Mouse (Mus musculus) forebrain, embryonic 14.5 days (tissue): ENCODE results near the gene Sema6d. TPM values are rescaled to one million over a fixed set of nuclear protein-coding genes. Genes with fewer than 3 reads are reported as not detected.

Source experiments
- ATAC-seq: fragments of 200-750 bp; cut with Nextera tagmentation; 2 replicates; pipeline ENCODE4 v1.8.0; 2017; ENCODE audit warnings: mild to moderate bottlenecking, moderate library complexity
- DNase-seq: peaks from one replicate; pipeline ENCODE4 v3.0.0-alpha.2; 2015; ENCODE audit warnings: low spot score
- H3K27ac ChIP-seq: fragments of 300-500 bp; sonication (generic); 2 replicates; pipeline ENCODE4 v1.5.1; 2014; ENCODE audit warnings: low read depth, mild to moderate bottlenecking, control low read depth, low read length, moderate library complexity
- H3K27me3 ChIP-seq: fragments of 300-500 bp; sonication (generic); replicated peaks from 2 replicates; pipeline ENCODE4 v1.6.1; 2014; ENCODE audit warnings: low read length, control low read depth, mixed read lengths; ENCODE audit not compliant: control insufficient read depth, insufficient read depth
- H3K36me3 ChIP-seq: fragments of 300-500 bp; sonication (generic); 2 replicates; pipeline ENCODE4 v1.6.1; 2014; ENCODE audit warnings: low read length, control low read depth; ENCODE audit not compliant: control insufficient read depth, insufficient read depth
- H3K4me1 ChIP-seq: fragments of 300-500 bp; sonication (generic); 2 replicates; pipeline ENCODE4 v1.6.1; 2014; ENCODE audit warnings: antibody characterized with exemption, low read length, control low read depth; ENCODE audit not compliant: control insufficient read depth, insufficient read depth
- H3K4me2 ChIP-seq: fragments of 300-500 bp; sonication (generic); 2 replicates; pipeline ENCODE4 v1.6.1; 2014; ENCODE audit warnings: mild to moderate bottlenecking, control low read depth, low read length
- H3K4me3 ChIP-seq: fragments of 300-500 bp; sonication (generic); 2 replicates; pipeline ENCODE4 v1.5.1; 2014; ENCODE audit warnings: low read depth, low read length, control low read depth
- H3K9ac ChIP-seq: fragments of 300-500 bp; sonication (generic); 2 replicates; pipeline ENCODE4 v1.6.1; 2014; ENCODE audit warnings: mild to moderate bottlenecking, low read length, control low read depth, moderate library complexity
- H3K9me3 ChIP-seq: fragments of 300-500 bp; sonication (generic); replicated peaks from 2 replicates; pipeline ENCODE4 v1.6.1; 2016; ENCODE audit warnings: low read length, control low read depth, mixed read lengths; ENCODE audit not compliant: control insufficient read depth
- WGBS: fragments of 180-500 bp; shearing (Covaris S2); extraction: QIAGEN DNeasy Blood & Tissue Kit; methylation state at CpG from one replicate; pipeline ENCODE4 v1.1.7; 2014; 5-methylcytosine and 5-hydroxymethylcytosine counted together
- polyA plus RNA-seq: library from polyadenylated mRNA; unstranded; fragments of >200 nt; fragmentation: Nextera tagmentation; extraction: Ambion mirVana; gene quantifications from 2 replicates; pipeline ENCODE4 v1.2.1, GENCODE M21; 2014

Sema6d gene
- polyA plus RNA-seq, 1 experiment from 2014 or later = 15.7 TPM

GRCm38 (mm10) chr2:124101201-124101517 lies 11.4 kb downstream of the Sema6d start:
- no peak overlapping the region for H3K4me2 ChIP-seq
- no peaks in the 10 kb centered on the region for H3K9me3 ChIP-seq
- no peak overlapping the region for H3K9ac ChIP-seq
- H3K36me3 ChIP-seq = no peaks in the 10 kb centered on the region
- DNase-seq (no peak), ATAC-seq (no peak)
- H3K4me3 ChIP-seq = no peak overlapping the region
- H3K27me3 ChIP-seq = no peaks in the 10 kb centered on the region
- H3K27ac ChIP-seq = no peak overlapping the region; the same call in 1 of the 2 replicates
- peaks cover 6% of the 10 kb centered on the region for H3K4me1 ChIP-seq

GRCm38 (mm10) chr2:124101580-124101979 lies 11.8 kb downstream of the Sema6d start:
- Histone ChIP-seq H3K27me3 (no peaks in the 10 kb centered on the region), H3K4me3 (no peak overlapping the region), H3K36me3 (no peaks in the 10 kb centered on the region), H3K4me1 (peaks cover 6% of the 10 kb centered on the region), H3K4me2 (no peak overlapping the region), H3K9me3 (no peaks in the 10 kb centered on the region), H3K27ac (0 out of 2 replicates have a peak overlapping the region, but pooled peaks have one; percentile 15), H3K9ac (no peak overlapping the region)
- peak; percentile 71 for DNase-seq
- WGBS = 12% methylated on average over 5 of the region's 5 CpGs
- ATAC-seq = peak; percentile 40; the same call in 1 of the 2 replicates

DNA sequence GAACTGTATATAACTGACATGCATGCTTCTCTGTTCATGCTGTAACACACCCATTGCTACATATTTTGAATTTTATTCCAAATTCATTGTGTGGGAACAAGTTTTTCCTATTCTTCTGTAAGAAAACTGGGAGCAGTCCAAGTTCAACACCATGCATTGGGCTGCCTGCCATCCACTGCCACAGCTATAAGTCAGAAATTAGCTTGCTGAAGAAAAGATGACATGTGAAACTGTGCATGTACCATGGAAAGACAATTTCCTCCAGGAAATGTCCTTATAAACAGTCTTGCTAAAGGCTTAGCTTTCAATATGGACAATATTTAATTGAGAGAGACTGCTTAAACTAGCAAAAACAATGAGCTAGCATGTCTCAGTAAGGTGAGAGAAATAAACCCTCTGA lies 13.5 kb downstream of the Sema6d start:
- Histone ChIP-seq H3K9me3 (no peaks in the 10 kb centered on the region), H3K36me3 (no peaks in the 10 kb centered on the region), H3K4me2 (no peak overlapping the region), H3K4me1 (peaks cover 6% of the 10 kb centered on the region), H3K27ac (no peak overlapping the region), H3K4me3 (no peak overlapping the region), H3K27me3 (no peaks in the 10 kb centered on the region), H3K9ac (no peak overlapping the region)
- DNase-seq (no peak), ATAC-seq (no peak)

DNA sequence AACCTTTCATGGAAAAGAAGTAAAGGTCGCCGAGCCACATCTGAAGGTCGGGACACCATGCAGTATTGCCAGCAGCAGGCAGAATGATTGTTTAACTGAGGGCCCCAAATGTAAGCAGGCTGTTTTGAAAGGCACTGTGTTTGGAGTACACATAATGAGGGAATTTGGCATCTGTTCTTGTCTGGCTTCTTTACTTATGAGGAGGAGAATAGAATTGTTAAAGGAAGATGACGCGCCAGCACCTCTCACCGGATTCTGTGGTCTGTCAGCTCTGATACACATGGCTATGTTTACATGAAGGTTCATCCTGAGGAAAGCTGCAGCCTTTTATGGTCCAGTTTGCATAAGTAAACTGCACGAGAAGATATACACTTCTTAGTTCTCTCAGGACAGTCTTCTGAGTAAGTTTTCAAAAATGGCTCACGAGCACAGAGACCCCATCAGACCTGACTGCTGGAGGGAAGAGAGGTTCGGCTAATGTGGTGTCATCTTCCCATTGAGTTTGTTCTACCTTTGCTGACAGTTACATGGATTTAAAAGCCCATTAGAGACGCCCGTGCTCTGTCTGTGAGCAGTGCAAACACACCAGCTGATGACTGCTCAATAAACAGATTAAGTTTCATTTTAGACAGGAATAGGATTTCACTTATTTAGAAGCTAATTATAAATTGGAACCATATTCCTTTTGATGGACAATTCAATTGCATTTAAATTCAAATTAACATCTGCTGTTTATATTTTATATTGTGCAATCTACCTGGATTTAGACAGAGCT lies 28.9 kb downstream of the Sema6d start:
- ATAC-seq (peak; percentile 61; the same call in 1 of the 2 replicates), DNase-seq (peak; percentile 56)
- Histone ChIP-seq H3K4me1 (peaks cover 6% of the 10 kb centered on the region), H3K9me3 (no peaks in the 10 kb centered on the region), H3K36me3 (no peaks in the 10 kb centered on the region), H3K27ac (no peak overlapping the region), H3K4me3 (no peak overlapping the region), H3K4me2 (no peak overlapping the region), H3K27me3 (no peaks in the 10 kb centered on the region), H3K9ac (no peak overlapping the region)
- WGBS = 48% methylated on average over 11 of the region's 11 CpGs

- Histone ChIP-seq H3K4me2 (no peak overlapping the region), H3K9ac (no peak overlapping the region), H3K4me1 (peaks cover 6% of the 10 kb centered on the region), H3K9me3 (no peaks in the 10 kb centered on the region), H3K27me3 (no peaks in the 10 kb centered on the region), H3K4me3 (no peak overlapping the region), H3K27ac (no peak overlapping the region), H3K36me3 (no peaks in the 10 kb centered on the region)
- no peak for ATAC-seq
- WGBS = 75% methylated on average over 1 of the region's 1 CpGs
- no peak for DNase-seq
These were observed 30.6 kb downstream of the Sema6d start for GRCm38 (mm10) chr2:124120355-124120754.

DNA sequence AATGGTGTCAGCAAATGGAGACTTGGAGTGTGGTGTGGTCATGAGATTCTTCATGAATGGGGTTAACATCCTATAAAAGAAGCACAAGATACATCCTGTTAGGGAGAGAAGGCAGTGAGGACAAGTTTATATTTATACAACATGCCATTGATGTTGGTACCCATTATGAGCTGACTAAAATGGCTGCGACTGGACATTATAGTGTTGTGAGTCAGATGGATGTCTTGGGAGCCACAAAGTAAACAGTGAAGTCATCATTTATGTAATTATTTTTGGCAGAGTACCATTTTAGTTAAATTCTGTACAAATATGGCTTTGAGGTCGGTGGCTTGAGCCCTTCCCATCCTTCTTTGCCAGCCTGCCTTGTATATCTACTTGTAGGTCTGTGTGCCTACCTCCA lies 31.8 kb downstream of the Sema6d start:
- WGBS = 90% methylated on average over 2 of the region's 2 CpGs

GRCm38 (mm10) chr2:124125504-124125903 lies 35.7 kb downstream of the Sema6d start:
- Histone ChIP-seq H3K9me3 (no peaks in the 10 kb centered on the region), H3K4me2 (no peak overlapping the region), H3K4me3 (no peak overlapping the region), H3K27me3 (no peaks in the 10 kb centered on the region), H3K27ac (no peak overlapping the region), H3K36me3 (no peaks in the 10 kb centered on the region), H3K4me1 (no peaks in the 10 kb centered on the region), H3K9ac (no peak overlapping the region)
- no peak for ATAC-seq
- 92% methylated on average over 7 of the region's 7 CpGs for WGBS
- no peak for DNase-seq

More for the DNA sequence above, 31.8 kb downstream of the Sema6d start:
- H3K4me3 ChIP-seq = no peak overlapping the region
- no peaks in the 10 kb centered on the region for H3K9me3 ChIP-seq
- no peaks in the 10 kb centered on the region for H3K27me3 ChIP-seq
- ATAC-seq (no peak), DNase-seq (no peak)
- H3K4me1 ChIP-seq = peaks cover 6% of the 10 kb centered on the region
- no peak overlapping the region for H3K9ac ChIP-seq
- H3K36me3 ChIP-seq = no peaks in the 10 kb centered on the region
- H3K27ac ChIP-seq = no peak overlapping the region
- H3K4me2 ChIP-seq = no peak overlapping the region

DNA sequence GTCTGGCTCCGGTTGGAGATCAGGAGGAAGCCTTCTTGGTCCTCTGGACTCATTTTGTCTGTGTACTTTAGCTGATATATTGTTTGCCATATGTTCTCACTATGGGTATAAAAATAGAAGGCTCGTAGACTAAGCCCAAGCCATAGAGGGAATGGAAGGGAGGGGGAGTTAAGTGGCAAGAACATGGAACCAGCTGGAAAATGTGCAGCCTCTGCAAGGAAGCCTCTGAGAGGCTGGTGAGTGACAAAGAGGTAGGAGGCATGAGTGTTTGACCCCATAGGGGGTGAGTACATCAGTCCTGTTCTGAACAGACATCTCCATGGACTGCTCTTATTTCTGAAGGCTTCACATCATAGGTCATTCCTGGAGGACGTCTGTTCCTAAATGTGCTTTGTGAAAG lies 37.1 kb downstream of the Sema6d start:
- Histone ChIP-seq H3K27me3 (no peaks in the 10 kb centered on the region), H3K9me3 (no peaks in the 10 kb centered on the region), H3K36me3 (no peaks in the 10 kb centered on the region), H3K4me1 (no peaks in the 10 kb centered on the region), H3K9ac (no peak overlapping the region), H3K27ac (no peak overlapping the region), H3K4me3 (no peak overlapping the region), H3K4me2 (no peak overlapping the region)
- ATAC-seq (no peak), DNase-seq (no peak)
- 66% methylated on average over 3 of the region's 3 CpGs for WGBS

DNA sequence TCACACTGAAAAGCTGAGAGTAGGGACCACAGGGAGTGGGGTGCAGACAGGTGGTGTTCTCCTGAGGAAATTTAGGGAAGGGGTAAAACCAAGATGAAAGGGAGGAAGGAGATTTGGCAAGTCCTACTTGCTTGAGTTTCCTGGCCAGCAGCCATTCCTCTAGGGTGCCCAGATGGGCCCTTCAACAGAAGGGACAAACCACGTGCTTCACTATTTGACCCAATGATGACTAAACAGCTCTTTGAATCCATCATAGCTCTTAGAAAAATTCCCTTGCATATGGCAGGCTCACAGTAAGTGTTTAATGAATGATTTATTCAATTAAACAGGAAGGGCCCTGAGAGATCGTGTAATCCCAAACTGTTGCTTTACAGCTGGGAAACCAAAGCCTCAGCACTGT lies 41.1 kb downstream of the Sema6d start:
- Histone ChIP-seq H3K36me3 (no peaks in the 10 kb centered on the region), H3K27me3 (no peaks in the 10 kb centered on the region), H3K4me3 (no peak overlapping the region), H3K4me1 (no peaks in the 10 kb centered on the region), H3K9ac (no peak overlapping the region), H3K4me2 (no peak overlapping the region), H3K27ac (no peak overlapping the region), H3K9me3 (no peaks in the 10 kb centered on the region)
- peak; percentile 41 for DNase-seq
- ATAC-seq = peak; percentile 32; the same call in 1 of the 2 replicates
- 59% methylated on average over 2 of the region's 2 CpGs for WGBS
